Mouse (Mus musculus): ENCODE measurements around the gene Iqsec3. TPM values are rescaled to one million over a fixed set of nuclear protein-coding genes. Genes with fewer than 3 reads are reported as not detected.

Iqsec3 gene
- not detected for polyA plus RNA-seq (2017; shearing (Covaris generic))

DNA sequence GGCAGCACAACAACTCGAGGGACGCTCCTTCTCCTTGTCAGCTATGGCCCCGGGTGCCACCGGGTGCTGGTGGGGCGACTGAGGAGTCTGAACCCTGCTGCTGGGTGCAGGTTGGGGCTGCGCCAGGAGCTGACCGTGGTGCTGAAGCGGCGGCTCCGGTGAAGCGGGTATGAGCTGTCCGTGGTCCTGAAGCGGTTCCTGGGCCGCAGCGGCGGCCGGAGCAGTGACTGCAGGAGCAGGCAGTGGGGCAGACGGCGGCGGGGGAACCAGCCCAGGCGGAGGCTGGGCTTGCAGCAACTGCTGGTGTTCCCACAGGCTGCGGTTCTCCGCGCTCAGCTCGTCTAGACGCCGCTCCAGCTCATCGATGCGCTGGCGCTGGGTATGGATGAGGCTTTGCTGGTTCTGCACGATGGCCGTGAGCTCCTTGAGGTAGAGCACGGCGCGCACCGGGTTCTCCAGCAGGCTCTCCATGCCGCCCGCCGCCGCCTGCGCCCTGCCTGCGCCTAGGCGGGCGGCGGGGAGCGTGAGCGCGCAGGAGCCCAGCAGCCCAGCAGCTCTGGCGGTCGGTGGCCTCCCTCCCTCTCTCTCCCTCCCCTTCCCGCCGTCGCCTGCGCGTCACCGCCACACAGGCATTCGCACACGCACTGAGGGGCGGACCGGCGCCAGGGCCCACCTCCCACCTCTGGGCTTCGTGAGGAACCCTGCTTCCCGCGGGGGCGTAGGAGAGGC, at the start of gene Iqsec3:
Gene Iqsec3, minus strand, starts transcription at position 586 of the 729 bp plus-strand sequence.

DNA sequence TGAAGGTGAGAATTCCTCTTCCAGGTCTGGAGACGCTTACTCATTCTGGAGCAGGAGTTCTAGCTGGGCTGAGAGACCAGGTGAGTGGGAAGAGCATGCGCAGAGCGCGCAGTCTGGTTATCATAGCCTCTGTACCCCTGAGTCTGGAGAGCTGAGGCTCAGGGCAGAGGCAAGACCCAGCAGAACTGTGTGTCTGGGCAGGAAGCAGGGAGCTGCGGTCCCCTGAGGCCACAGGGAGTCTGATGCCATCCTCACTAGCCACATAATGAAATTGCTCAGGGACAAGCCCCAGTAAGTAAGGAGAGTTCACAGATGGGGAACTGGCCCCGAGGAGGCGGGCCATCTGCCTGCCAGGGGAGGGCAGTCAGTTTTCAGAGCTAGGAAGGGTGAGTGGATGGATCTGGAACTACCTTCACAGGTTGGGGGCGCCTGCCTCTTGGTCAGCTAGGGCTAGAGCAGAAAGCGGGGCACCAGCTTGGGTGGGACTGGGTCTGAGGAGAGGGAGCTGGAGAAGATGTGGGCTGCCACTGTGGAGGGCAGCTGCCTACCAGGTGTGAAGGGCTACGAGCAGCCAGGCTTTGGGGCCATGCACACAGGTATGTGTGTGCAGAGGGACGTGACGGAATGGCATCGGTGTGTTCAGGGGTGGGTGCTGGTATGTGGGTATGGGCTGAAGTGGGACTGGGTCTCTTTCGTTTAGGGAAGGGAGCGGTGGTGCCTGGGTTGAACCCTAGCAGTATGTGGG, 130.3 kb downstream of the Iqsec3 start, which contains the start of gene Slc6a12:
Gene Slc6a12, plus strand, starts transcription at position 51 of the 745 bp plus-strand sequence.

Other genes with a start within 250 kb of the Iqsec3 start
- gene Usp18, start 227.8 kb downstream of the Iqsec3 start, polyA plus RNA-seq (2017; shearing (Covaris generic)), result 63.2 TPM
- gene Slc6a13, start 173.5 kb downstream of the Iqsec3 start, polyA plus RNA-seq (2017; shearing (Covaris generic)), result not detected
- not detected for gene Slc6a12, start 130.6 kb downstream of the Iqsec3 start, polyA plus RNA-seq (2017; shearing (Covaris generic))
- not detected for gene A2m, start 161.7 kb upstream of the Iqsec3 start, polyA plus RNA-seq (2017; shearing (Covaris generic))

Data from effector memory CD4-positive, alpha-beta T cell, adult 7 months (primary cell).